Mouse (Mus musculus): Measurements from ENCODE around the gene Sp3.

- TF ChIP-seq USF1 (IDR thresholded peaks at IDR 0.05; ENCODE audit: low read depth) (no peak), POLR2A (IDR thresholded peaks at IDR 0.05; ENCODE audit: insufficient read length, low read depth) (no peak), MAX (IDR thresholded peaks at IDR 0.05; ENCODE audit: low read depth) (no peak), E2F4 (IDR thresholded peaks at IDR 0.05; ENCODE audit: insufficient read depth) (no peak), POLR2AphosphoS2 (IDR thresholded peaks at IDR 0.05; ENCODE audit: insufficient read length, low read depth) (no peak), CEBPB (IDR thresholded peaks at IDR 0.05; ENCODE audit: insufficient read depth, poor library complexity, severe bottlenecking) (no peak), TCF3 (IDR thresholded peaks at IDR 0.05; ENCODE audit: insufficient read length, low read depth) (no peak), MYOG (IDR thresholded peaks at IDR 0.05; ENCODE audit: control insufficient read depth in 1 of 3, insufficient read depth in 1 of 3, insufficient read length in 2 of 3, low read depth in 2 of 3) (no peak), TCF12 (IDR thresholded peaks at IDR 0.05; ENCODE audit: insufficient read depth, poor library complexity, severe bottlenecking) (no peak), MYOD1 (IDR thresholded peaks at IDR 0.05; ENCODE audit: control insufficient read depth in 1 of 3, insufficient read length in 2 of 3, low read depth in 2 of 3) (no peak)
These were observed 4.6 kb upstream of the Sp3 start for GRCm38 (mm10) chr2:72984806-72985205.
